Mouse (Mus musculus) G1E-ER4 (cell line): ENCODE data around the gene Coro2b. TPM values are rescaled to one million over a fixed set of nuclear protein-coding genes. Genes with fewer than 3 reads are reported as not detected.

Source experiments
- GATA1 ChIP-seq: IDR thresholded peaks from one replicate; pipeline ENCODE4 v1.8.0; 2012; ENCODE audit warnings: low read length, inconsistent platforms
- polyA plus RNA-seq: library from polyadenylated mRNA; stranded (reverse); fragments of >175 nt; gene quantifications from 2 replicates; pipeline ENCODE4 v1.2.3, GENCODE M21; 2012

Coro2b gene
- polyA plus RNA-seq, 1 experiment, result not detected

DNA sequence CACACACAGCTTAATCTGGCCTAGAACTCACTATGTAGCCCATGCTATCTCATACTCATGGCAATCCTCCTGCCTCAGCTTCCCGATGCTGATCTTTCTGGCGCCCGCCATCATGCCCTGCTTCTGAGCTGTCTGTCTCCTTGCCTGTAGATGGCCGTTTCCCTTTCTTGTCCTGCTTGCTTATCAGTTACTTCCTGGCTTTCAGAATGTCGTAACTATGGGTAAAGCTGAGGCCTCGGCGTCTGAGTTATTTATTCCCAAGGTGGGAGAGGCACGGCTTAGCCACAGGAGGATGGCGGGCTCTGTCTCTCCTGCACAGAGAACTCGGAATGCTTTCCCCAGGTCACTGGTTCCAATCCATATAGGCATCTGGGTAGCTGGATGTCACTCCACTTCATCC, 113.9 kb downstream of the Coro2b start:
- TF ChIP-seq GATA1, result no peak

DNA sequence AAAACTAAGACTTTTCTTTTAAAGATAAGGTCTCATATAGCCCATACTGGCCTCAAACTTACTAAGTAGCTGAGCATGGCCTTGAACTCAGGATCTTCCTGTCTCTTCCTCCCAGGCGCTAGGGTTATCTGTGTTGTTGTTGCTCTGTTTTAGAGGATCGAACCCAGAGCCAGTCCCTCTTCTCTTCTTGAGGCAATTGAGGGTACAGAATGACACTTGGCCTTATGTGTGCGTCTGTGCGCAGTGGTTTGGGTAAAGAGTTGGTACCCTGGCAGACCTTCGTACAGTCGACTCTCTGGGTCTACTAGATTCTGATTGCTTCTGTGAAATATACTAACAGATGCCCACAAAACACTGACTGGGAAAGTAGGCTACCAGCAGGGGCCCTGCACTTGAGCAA, 114.9 kb downstream of the Coro2b start:
- no peak for TF ChIP-seq GATA1

DNA sequence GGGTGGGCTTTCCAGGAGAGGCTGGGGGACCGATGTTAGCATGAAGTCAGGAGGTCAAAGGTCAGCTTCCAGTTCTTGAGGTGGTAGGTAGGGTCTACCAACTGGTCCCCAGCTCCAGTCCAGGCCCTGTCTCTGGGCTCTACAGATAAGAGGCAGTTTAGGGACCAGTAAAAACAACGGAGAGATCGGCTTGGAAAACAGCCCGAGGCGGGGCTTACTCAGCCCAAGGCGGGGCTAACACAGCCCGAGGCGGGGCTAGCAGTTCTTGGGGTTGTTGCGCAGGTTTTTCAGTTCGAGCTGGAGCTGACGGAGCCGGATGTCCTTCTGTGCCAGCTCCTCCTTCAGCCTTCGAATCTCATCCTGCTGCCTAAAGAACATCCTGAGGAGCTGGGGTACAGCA, 115.8 kb downstream of the Coro2b start:
- no peak for TF ChIP-seq GATA1

DNA sequence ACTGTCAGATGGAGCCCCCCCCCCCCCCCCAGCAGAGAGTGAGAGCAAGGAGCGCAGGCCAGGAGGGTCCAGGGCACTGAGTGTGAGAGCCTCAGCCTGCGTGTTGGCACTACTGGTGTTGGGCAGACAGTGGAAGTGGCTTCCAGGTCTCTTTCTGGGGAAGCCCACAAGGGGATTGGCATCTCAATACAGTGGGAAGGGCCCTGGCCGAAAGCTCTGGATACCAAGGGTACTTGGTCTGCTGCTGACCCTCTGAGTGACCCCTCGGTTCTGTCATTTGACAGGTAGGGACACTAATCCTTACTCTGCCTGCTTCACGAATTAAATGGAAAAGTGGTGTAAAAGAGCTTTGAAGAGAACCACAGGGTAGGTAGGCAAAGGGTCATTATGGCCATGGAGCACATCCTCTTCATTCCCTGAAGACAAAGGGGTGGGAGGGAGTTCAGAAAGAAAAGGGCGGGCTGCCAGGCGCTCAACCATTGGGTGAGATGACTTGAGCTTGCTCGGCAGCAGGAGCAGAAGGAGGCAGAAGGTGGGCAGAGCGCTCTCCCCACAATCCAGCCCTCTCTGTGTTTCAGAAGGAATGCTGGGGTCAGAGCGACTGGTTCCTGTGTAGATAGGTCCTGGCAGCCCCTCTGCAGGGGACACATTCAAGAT, 116.5 kb downstream of the Coro2b start:
- TF ChIP-seq GATA1, result no peak

DNA sequence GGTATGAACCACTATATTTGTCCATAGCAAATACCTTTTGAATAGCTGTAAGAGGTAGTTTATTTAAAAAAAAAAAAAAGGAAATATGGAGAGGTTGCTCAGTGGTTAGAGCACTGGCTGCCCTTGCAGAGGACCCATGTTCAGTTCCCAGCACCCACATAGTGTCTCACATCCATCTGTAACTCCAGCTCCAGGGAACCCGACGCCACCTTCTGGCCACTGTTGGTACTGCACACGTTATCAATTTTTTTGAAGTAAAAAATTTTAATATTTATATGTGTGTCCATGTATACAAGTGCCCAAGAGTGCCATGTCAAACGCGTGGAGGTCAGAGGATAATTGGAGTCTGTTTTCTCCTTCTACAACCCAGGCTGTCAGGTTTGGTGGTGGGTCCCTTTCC, 118.1 kb downstream of the Coro2b start:
- no peak for TF ChIP-seq GATA1

DNA sequence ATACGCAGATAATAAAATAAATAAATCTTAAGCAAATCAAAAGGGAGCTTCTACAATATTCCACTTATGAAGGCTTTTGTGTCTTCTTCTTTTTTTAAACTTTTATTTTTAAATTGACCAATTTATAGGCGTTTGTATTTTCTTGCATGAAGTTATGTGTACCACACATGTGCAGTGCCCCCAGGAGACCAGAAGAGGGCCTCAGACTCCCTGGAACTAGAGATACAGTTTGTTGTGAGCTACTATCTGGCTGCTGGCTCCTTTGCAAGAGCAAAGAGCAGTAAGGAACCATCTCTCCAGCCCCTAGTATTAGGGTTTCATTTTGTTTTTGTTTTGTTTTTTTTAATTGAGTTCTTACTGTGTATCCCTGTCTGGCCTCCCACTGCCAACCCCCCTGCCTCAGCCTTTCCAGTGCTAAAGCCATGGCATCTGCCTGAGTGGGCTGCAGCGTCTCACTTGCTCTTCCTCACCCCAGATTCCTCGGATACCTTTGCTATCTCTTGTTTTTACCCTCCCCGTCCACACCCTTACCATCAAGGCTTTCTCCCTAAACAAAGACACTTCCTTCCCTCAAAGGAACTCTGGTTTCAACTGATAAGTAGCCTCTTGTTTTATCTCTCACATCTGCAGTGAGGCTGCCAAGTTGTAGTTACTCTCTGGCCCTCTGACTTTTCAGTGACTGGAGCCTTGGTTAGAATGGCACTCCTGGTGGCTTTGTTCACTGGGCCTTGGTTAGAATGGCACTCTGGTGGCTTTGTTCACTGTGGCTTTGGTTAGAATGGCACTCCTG, 129.3 kb downstream of the Coro2b start:
- TF ChIP-seq GATA1, result peak; percentile 39

DNA sequence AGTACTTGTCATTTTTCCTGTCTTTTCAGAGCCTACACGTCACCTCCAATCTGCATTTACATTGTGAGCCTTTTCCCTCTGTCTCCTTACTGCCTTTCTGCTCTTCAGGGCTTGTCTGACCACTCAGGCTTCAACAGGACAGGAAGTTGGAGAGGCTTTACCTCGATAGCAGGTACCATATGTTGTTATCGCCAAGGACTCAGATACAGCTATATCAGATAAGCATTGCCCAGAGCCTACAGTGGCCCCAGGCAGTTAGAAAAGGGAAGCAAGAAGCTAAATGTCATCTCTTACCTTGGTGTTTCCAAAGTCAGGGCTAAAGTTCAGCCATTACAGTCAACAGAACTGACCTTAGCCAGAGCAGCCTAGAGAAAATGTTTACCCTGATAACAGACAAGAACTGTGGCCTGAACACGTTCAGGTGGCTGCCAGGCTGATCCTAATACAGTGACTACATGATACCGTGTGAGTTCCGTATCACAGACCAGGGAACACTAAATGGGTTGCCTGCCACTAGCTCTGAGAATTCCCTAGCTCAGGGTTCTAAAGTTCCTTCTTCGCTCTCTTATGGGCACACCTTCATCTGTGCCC, 130.3 kb downstream of the Coro2b start:
- peak; percentile 40 for TF ChIP-seq GATA1

DNA sequence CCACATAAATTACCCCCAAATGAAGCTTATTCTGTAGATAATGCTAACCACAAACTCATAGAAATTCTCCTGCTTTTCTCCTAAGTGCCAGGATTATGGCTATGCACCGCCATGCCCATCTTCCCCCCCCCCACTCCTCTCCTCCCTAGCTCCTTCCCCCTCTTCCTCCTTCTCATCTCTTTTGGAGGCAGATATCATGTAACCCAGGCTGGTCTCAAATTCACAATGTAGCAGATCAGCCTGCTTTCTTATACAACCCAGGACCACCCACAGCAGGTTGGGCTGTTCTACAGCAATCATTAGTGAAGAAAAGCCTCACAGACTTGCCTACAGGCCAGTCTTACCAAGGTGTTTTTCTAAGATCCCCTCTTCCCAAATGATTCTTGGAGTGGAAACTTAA, 135.3 kb downstream of the Coro2b start:
- no peak for TF ChIP-seq GATA1

DNA sequence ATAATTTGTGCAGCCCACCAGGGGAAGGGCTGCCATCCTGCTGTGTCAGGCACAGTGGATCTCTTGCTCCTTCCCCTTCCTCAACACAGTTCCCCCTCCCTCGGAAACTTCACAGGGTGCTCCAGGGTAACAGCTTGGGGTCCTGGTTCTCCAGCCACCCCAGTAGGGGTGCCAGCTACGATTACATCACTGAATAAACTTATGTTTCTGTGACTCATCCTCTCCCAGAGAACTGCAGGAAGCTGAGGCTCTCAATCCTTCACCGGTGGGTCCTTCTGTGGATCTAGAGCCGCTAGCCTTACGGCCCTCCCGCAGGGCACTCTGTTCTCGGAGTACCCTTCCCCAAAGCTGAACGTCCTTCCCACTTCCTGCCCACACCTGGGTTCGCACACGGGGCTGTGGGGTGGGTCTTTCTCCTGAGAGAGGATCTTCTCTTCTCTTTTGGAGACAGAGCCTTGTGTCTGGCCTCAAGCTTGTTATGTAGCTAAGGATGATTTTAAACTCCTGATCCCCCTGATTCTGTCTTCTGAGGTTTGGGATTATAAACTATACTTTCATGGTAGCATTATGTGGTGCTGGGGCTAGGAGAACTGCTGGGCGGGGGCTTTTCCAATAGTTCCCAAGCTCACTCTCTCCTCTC, 136.2 kb downstream of the Coro2b start:
- TF ChIP-seq GATA1, result no peak

DNA sequence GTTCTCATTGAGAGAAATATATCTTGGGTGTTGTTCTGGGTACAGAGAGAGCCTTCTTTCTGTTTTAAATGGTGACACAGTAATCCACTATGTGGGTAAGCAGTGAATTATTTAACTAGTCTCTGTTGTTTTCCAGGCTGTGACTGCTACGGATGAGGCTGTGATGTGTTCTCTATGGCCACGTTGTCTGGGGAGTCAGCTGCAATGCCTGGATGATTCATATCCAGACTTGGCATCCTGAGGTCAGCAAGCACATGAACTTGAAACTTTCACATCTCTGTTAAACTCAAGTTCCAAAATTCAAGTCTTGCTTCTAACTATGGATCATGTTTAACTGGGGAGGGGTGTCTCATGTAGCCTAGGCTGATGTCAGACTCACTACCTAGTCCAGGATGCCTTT, 142.7 kb downstream of the Coro2b start:
- no peak for TF ChIP-seq GATA1

DNA sequence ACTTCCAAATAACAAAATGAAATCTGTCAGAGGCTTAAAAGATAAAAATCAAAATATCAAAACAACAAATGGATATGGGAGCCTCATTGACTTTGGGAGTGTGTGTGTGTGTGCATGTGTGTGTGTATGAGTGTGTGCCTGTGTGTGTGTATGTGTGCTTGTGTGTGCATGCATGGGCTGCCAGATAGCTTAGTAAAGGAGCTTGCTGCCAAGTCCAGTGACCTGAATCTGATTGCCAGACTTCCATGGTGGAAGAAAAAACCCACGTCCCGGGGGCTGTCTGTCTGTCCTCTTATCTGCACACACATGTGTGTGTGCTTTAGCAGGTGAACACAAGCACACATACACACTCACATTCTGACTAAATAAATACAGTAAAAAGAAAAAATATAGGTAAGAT, 143.3 kb downstream of the Coro2b start:
- TF ChIP-seq GATA1, result no peak

DNA sequence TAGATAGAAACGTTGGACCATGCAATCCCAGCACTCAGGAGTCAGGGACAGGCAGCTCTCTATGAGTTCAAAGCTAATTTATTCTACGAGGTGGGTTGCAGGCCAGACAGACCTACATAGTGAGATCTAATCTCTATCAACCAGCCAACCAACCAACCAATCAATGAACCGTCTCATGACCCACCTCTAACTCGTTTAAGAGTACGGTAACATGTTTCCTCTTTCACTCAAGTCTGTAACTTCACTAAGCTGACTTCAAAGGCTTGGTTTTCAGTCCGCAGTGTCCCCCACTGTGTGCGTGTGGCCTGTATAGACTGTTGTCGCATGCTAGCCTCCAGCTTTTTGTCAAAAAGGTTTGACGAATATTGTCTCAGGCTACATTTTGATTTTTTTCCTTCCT, 147.1 kb downstream of the Coro2b start:
- TF ChIP-seq GATA1, result no peak

DNA sequence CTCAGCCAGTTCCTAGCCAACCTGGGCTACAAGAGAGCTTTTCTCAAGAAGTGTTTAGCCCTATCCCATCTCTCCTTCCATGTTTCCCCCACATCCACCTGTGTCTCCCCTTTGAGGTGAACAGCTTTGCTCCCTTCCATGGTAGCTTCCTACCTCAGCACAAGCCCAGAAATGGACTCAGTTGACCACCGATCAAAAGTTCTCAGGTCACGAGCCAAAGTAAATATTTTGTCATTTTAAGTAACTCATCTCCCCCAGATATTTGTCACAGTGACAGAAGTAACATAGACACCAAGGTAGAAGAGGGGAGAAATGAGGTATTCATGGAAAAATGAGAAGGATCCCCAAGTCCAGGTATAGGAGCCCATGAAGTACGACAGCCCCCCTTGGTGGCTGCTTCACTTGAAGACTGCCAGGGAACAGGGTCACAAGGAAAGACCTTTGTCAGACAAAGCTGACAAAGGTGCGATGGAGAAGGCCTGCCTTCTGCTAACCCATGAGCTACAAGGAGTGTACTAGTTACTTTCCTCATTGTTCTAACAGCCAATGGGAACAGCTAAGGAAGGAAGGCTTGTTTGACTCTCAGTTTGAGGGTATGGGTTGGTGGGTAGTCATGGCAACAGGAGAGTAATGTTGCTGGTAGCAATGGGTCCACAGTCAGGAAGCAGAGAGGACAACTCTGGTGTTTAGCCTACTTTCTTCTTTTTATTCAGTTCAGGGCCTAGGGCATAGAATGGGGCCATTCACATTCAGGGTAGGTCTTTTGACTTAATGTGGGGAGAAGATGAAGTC, 150.9 kb downstream of the Coro2b start:
- TF ChIP-seq GATA1, result no peak

DNA sequence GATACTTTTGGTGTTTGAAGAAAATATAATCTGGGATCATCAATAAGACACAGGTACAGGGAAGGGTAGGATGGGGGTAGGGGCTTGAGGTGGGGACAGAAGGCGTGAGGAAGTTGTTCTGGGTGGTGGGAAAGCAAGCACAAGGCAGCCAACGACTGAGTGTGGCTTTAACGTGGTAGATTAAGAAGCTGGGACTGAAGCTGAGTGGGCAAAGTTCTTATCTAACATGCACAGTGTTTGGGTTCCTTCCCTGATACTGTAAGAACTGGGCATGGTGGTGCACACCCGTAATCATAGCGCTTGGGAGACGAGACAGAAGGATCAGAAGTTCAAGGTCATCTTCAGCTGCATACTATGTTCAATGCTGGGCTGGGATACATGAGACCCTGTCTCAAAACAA, 151.8 kb downstream of the Coro2b start:
- TF ChIP-seq GATA1, result no peak

DNA sequence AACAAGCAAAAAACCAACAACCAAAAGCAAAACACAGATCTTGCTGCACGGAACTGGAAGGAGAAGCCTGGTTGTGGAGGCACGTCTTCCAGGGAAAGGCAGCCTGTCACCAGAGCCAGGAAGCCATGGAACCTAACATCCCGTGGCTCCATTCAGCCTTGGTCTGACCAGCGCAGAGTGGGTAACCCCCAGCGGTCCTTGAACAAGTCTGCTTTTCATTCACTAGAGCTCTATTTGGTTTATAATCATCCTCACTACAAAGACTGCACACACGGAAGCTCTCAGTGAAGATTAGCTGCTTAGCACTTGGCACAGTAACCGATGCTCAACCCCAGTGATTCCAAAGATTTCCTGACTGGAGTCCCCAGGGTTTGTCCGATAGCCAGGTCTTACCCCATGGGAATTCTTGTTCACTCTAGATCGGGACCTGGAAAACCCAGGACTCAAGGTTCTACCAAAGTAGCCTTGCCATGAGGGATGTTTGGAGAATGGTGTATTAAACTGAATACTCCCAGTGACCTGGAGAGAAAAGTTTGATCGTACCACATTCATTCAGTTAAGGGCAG, 154.2 kb downstream of the Coro2b start:
- no peak for TF ChIP-seq GATA1
